Mouse (Mus musculus) layer of hippocampus, postnatal 14 days (tissue): ENCODE results near the gene Clec10a. TPM values are rescaled to one million over a fixed set of nuclear protein-coding genes. Genes with fewer than 3 reads are reported as not detected.

Experiments
- DNase-seq, 2 experiments: peaks; one replicate each; pipeline ENCODE4 v3.0.0; 2021 to 2022; ENCODE audit warnings: low spot score in 2 of 2, mixed read lengths in 1 of 2
- total RNA-seq, 2 experiments: library from RNA; stranded (reverse); gene quantifications; 2 replicates each; pipeline ENCODE4 v1.2.3; 2021

The Clec10a gene
- total RNA-seq, 2 experiments from 2014 or later: 1.1 to 2.3 TPM

DNA sequence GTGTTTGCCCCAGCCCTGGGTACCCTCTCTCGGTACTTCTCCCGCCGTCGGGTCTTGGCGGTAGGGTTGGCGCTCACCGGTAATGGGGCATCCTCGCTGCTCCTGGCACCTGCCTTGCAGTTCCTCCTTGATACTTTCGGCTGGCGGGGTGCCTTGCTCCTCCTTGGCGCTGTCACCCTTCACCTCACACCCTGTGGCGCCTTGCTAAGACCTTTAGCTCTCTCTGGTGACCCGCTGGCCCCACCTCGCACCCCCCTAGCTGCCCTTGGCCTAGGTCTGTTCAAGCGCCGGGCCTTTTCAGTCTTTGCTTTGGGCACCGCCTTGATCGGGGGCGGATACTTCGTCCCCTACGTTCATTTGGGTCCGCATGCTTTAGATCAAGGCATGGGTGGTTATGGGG lies 59.3 kb downstream of the Clec10a start:
- DNase-seq: no peak

DNA sequence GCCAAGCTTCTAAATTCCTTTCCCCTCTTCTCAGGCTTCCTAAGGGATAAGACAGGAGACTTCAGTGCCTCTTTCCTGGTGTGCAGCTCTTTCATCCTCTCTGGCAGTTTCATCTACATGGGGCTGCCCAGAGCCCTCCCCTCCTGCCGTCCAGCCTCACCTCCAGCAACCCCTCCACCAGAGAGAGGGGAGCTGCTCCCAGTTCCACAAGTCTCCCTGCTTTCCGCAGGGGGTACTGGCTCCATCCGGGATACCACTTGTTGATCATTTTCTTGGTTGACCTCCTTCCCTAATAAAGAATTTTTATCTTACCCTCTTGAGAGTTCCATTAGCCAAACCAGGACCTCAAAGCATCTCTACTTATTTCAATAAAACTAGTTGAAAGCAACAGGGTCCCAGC lies 60.1 kb downstream of the Clec10a start:
- DNase-seq: no peak

DNA sequence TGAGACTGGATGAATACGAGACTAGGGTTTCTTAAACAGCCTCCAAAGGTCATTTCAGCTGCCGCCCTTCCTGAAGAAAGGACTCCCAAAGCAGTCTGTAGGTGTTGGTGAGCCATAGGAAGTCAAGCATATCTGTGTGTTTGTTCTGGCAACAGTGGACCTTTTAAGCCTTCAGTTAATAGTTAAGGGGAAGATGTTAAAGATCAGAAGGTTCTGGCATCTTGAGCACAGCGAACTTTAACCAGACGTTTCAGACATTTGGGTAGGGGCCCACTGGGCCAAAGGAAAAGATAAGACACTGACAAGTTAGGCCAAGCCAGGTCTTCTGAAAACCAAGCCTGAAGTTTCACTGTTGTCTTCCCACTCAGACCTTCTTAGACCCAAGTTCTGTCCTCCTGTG lies 62.0 kb downstream of the Clec10a start:
- no peak for DNase-seq

DNA sequence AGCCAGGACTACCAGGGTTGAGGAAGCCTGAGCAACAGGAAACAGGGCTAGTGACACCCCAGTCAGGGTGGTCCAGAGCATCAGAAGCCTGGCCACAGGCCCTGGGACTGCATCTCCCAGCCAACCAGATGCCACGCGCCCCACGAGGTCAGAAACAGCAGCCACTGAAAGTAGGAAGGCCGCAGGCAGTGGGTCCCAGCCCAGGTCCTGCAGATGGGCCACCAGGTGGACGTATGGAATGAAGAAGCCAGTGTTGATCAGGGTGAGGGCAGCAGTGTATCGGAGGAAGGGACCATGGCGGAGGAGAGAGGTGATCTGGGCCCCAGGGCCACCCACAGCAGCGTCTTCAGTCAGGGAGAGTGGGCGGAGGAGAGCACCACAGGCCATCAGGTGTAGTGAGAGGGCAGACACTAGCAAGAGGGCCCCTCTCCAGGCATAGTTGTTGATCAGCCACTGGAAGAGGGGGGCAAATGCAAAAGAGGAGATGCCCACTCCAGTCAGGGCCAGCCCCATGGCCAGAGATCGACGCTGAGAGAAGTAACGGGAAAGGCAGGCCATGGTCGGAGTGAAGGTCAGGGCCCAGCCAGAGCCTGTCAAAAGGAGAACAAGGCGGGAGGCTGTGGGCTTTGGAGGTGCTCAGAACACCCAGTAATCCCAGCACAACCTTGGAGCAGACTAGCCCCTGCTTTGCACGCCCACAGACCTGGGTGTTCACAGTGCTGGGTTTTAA lies 62.9 kb downstream of the Clec10a start:
- no peak for DNase-seq

DNA sequence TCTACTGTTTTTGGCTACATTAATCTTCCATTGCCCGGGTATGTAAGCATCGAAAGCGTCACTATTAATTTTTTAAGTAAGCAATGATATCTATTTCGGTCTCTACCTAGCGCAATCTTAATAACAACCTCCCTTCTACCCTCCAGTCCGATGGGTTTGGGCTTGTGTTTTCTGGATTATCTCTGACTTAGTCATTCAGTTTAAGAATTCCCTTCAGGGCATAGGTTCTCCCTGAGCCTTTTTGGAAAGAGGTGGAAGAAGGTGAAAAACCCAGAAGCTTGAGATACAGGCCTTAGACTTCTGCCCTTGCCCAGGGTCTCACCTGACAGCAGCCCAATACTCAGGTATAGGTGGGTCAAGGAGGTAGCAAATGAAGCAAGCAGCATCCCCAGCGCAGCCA lies 63.9 kb downstream of the Clec10a start:
- DNase-seq: no peak

DNA sequence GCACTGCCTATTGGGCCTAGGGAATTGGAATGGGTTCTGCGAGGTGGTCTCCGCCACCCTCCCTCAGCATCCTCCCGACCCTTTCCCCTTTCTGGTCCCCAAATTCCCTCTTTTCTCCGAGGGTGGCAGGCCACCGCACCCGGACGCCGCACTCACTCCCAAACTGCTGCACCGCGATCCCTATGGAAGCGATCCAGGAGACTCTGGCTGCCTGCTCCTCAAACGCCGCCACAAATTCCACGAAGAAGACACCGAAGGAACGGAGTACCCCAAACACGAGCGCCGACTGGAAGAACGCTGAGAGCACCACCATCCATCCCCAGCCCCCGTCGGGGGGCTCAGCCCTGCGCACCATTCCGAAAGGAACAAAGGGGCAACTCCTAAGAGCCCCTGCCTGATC lies 64.3 kb downstream of the Clec10a start:
- DNase-seq: peak in 1 of 2 experiments; percentile 31

Other genes with a start within 250 kb of the Clec10a start
- gene Gps2, start 242.3 kb upstream of the Clec10a start, total RNA-seq: 10 to 100 TPM; 28.5 to 29.3 TPM
- gene Eif5a, start 234.2 kb upstream of the Clec10a start, total RNA-seq: 100 to 1,000 TPM; 446 to 451 TPM
- 1 to 10 TPM; 8.3 to 9.7 TPM for gene Ybx2, start 220.4 kb upstream of the Clec10a start, total RNA-seq
- gene Slc2a4, start 208.0 kb upstream of the Clec10a start, total RNA-seq: 1 to 10 TPM; 1.8 to 3.6 TPM
- gene Cldn7, start 191.4 kb upstream of the Clec10a start, total RNA-seq: not detected
- gene Ctdnep1, start 175.0 kb upstream of the Clec10a start, total RNA-seq: 100 to 1,000 TPM; 108 to 115 TPM
- gene Elp5, start 173.7 kb upstream of the Clec10a start, total RNA-seq: 10 to 100 TPM; 88.5 to 93.9 TPM
- gene Gabarap, start 165.1 kb upstream of the Clec10a start, total RNA-seq: 100 to 1,000 TPM; 221 to 251 TPM
- gene Phf23, start 160.4 kb upstream of the Clec10a start, total RNA-seq: 10 to 100 TPM; 38.0 to 40.0 TPM
- gene Dvl2, start 155.6 kb upstream of the Clec10a start, total RNA-seq: 10 to 100 TPM; 29.3 to 29.7 TPM
- 10 to 100 TPM; 62.3 to 69.2 TPM for gene Acadvl, start 140.8 kb upstream of the Clec10a start, total RNA-seq
- gene Dlg4, start 139.3 kb upstream of the Clec10a start, total RNA-seq: 100 to 1,000 TPM; 845 to 900 TPM
- 1 to 10 TPM in 1 of 2 experiments, under 1 TPM in 1; 0.88 to 1.0 TPM for gene Asgr1, start 102.1 kb upstream of the Clec10a start, total RNA-seq
- not detected for gene Asgr2, start 63.6 kb upstream of the Clec10a start, total RNA-seq
- 1 to 10 TPM in 1 of 2 experiments, under 1 TPM in 1; 0.55 to 1.2 TPM for gene Mgl2, start 25.9 kb upstream of the Clec10a start, total RNA-seq
- gene Slc16a11, start 56.6 kb downstream of the Clec10a start, total RNA-seq: 10 to 100 TPM; 26.1 to 32.9 TPM
- 10 to 100 TPM in 1 of 2 experiments, 1 to 10 TPM in 1; 9.3 to 12.6 TPM for gene Slc16a13, start 64.9 kb downstream of the Clec10a start, total RNA-seq
- 1 to 10 TPM; 2.7 to 2.9 TPM for gene Bcl6b, start 73.6 kb downstream of the Clec10a start, total RNA-seq
- 10 to 100 TPM; 42.3 to 47.7 TPM for gene 0610010K14Rik, start 81.7 kb downstream of the Clec10a start, total RNA-seq
- gene Gm21988, start 83.6 kb downstream of the Clec10a start, total RNA-seq: 1 to 10 TPM; 7.2 to 7.9 TPM
- gene Rnasek, start 83.6 kb downstream of the Clec10a start, total RNA-seq: 100 to 1,000 TPM; 280 to 324 TPM
- under 1 TPM in 1 of 2 experiments, not detected in 1; 0.48 TPM for gene Alox12, start 99.2 kb downstream of the Clec10a start, total RNA-seq
- not detected for gene Alox12e, start 166.4 kb downstream of the Clec10a start, total RNA-seq
- not detected for gene Alox15, start 195.8 kb downstream of the Clec10a start, total RNA-seq